8 mouse cellular contexts compared by ENCODE assay signal in the genomic region with DNA sequence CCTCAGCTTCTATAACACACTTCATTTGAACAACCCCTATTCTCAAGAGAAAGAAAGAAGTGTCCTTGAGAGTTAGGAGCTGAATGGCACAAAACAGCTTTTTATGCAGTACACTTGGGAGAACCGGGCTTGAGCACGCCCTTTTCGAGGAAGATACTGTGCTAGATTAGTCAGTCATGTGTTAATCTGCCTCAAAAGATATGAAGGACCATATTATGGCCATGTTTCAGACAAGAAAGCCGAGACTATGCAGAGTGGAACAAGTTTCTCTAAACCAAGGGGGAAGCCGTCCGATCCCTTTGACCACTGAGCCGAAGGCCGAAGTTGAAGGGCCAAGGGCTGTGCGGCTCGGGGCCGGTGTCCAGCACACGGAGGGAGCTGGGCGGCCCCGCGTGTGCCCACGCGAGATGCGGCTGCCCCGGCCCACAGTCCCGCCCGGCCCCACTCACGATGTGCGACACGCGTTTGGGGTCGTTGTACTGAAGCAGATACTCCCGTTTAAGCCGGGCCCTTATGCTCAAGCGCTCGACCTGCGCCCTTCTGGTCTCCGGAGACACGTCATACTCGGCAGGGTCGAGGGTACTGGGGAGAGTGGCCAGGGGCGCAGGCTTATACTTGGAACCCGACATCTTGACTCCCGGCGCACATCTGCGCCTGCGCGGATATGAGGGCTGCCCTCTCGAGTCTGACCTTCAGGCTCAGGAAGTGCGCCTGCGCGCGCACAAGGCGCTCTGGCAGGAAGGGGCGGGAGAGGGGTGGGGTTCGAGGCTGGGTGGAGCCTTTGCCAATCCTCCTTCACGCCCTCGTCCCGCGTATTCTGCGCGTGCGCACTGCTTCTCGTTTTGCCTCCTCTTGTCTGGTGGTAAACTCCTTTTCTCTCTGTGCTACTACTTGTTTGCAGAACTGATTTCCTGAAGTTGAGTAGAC. TPM values are rescaled to one million over a fixed set of nuclear protein-coding genes. Genes with fewer than 3 reads are reported as not detected.
DNase-seq lines count a peak whose midpoint lies in the region; ATAC-seq lines count a peak whose summit lies in the region.

Gene Ndufb4, minus strand, starts transcription at position 723 of the 927 bp plus-strand sequence.

- peak; percentile 94 for ATAC-seq in megakaryocyte progenitor cell, adult 5-6 weeks (replicated peaks; ENCODE audit: poor library complexity)

- peak; percentile 100 for DNase-seq in adipocyte (ENCODE audit: low spot score)
- peak; percentile 98 for DNase-seq in embryo, embryonic 10 days (ENCODE audit: low spot score)
- DNase-seq in gastrocnemius, postnatal 10 days, result peak; percentile 94
- DNase-seq in induced T-regulatory cell, adult 2 months (ENCODE audit: low read depth), result peak; percentile 99
- peak; percentile 92 to 95 for DNase-seq in left cerebral cortex, adult 9 months (ENCODE audit: low spot score in 2 of 2)
- peak; percentile 97 for DNase-seq in right cerebral cortex, postnatal 14 days
- DNase-seq in urinary bladder, postnatal 36 days (ENCODE audit: low spot score in 2 of 2), result peak; percentile 86 to 95

RNA-seq across cellular contexts. Expression of gene Ndufb4, which starts in this region (rescaled TPM):
- 100 to 1,000 TPM; 150 to 158 TPM for total RNA-seq in gastrocnemius, postnatal 10 days (2021)
- total RNA-seq in megakaryocyte progenitor cell, adult 5-6 weeks (2015), result 29.7 and 53.1 TPM in 2 replicates
- total RNA-seq in megakaryocyte progenitor cell, adult 5-6 weeks (2017), result 13.1 and 26.8 TPM in 2 replicates

Comparison
In these comparisons a context has a peak if more than half of its experiments do, and no peak if none do; other contexts are left out.
1. Peak in every context shown above with its lines: DNase-seq and ATAC-seq.